Mouse (Mus musculus): ENCODE results near the gene Olfr1396. TPM values are rescaled to one million over a fixed set of nuclear protein-coding genes. Genes with fewer than 3 reads are reported as not detected.

The Olfr1396 gene
- total RNA-seq (2023), result not detected

DNA sequence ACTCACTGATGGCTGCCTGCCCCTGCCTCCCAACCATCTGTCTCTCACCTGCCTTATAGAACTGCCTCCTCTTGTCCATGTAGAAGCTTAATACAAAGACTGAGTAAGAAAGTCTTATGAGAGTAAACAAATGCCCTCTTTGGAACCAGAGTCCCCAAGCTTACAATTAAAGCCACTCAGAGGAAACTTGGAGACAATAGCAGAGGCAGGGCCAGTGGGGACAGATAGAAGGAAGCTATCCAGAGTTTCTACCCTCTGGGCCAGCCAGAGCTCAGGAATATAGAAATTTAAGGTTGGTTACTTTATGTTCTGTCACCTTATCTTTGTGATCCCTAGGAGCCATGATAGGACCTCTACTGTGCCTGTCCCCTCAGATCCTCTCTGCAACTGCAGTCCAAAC lies at the start of gene Olfr1396:
TSS of gene Olfr1396 (minus strand) at position 101 of the 400 bp plus-strand sequence.

DNA sequence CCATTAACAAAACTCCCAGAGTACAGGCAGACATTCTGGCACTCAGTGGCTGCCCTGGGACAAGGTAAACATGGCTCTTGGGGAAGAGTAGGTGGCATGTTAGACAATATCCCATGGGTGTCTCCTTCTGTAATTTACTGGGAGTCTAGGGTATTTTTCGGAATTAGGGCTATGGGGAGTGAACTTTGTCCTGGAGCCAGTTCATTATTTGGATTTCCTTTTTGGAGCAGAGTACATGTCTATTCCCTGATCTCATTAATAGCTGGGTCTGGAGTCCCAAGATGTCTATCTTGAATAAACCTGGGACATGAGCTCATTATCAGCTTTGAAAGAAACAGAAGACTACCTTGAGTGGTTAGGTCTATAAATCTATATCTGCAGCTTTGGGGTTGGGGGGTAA lies 39.4 kb upstream of the Olfr1396 start, which contains the start of gene Olfr1394:
TSS of gene Olfr1394 (plus strand) at position 301 of the 400 bp plus-strand sequence.

DNA sequence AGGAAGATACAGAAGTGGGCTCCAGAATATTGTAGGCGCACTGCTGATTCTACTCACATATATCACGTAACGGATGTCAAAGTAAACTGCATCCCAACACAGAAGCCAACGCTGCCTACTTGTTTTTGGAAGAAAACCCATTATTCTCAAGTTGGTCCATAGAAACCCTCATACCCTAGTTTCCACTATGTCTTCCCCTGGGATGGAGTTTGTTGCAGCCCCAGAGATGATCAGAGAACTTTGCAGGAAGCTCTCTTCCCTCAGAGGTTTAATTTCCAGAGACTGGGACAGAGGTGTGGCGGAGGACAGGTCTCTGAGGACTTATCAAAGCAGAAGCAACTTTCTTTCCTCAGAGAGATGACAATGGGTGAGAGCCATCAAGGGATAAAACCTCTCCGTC lies 27.3 kb upstream of the Olfr1396 start, which contains the start of gene Olfr1395:
TSS of gene Olfr1395 (plus strand) at position 301 of the 400 bp plus-strand sequence.

DNA sequence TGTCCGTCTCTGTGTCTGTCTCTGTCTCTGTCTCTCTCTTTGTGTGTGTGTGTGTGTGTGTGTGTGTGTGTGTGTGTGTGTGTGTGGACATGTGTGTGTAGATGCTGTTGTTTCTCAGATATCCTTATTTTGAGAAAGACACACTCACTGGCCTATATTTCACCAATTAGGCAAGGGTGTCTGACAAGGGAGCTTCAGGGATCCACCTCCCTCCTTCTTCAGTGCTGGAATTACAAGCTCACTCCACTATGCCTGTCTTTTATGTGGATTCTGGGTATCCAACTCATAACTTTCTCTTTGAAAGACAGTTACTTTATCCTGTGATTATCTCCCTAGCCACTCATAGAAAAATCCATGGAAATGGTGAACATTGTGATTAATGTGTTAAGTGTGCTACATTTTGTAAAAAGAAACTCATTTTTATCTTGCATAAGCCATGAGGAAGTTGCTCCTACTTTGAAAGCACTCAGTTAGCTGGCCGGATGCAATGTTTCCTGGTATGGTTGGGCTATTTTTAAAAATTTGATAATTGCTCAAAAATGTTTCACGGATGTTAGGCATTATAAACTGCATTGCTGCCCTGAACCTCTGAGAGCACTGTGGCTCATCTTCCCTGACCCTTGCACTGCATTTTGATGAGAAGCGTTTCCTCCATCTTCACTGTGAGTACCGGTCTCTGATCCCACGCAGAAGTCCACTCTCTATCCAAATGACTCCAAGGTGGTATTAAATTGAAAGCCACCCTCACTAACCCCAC lies 38.5 kb downstream of the Olfr1396 start, which contains the start of gene Ifi47:
TSS of gene Ifi47 (plus strand) at position 587 of the 757 bp plus-strand sequence.

DNA sequence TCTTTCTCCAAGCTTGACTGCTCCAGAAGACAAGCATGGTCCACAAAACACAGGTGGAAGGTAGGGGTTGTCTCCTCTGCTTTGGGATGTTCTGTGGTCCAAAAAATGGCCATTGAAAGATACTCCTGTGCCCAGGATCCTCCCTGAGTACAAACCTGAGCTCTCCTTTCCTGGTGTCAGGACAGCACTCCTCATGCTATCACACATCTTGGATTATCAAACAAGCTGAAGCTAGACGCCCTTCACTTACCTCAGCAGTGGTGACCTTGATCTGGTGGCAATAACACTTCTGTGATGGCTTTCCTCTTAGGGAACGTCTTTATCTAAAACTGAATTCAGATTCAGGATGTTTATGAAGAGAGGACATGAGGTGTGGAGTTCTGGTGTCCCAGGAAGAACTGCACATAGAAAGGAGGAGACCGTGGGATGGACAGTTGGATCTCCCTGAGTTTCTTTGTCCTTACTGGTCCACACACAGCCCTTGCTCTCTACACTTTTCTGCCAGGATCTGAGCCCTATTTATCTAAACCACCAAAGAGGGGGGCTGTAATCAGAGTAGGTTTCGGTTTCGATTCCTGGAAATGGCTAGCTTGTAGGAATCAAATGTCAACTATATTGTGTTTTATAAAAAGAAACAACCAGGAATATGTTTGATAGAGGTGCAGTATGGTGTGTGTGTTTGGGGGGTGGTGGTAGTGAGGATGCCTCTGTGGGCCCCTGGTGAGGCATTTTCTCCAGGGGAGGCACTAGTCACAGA lies 50.8 kb downstream of the Olfr1396 start, which contains the start of gene Tgtp2:
TSS of gene Tgtp2 (minus strand) at position 494 of the 757 bp plus-strand sequence.

Other genes starting within 250 kb of the Olfr1396 start
- gene Irgm1, start 243.2 kb downstream of the Olfr1396 start, total RNA-seq (2023), result 10 to 100 TPM; 53.7 to 58.0 TPM
- gene Gm5431, start 212.7 kb downstream of the Olfr1396 start, total RNA-seq (2023), result 10 to 100 TPM; 23.9 to 28.3 TPM
- 10 to 100 TPM; 30.1 to 40.0 TPM for gene Psme2b, start 168.7 kb downstream of the Olfr1396 start, total RNA-seq (2023)
- gene Olfr56, start 136.0 kb downstream of the Olfr1396 start, total RNA-seq (2023), result under 1 TPM; 0.16 to 0.30 TPM
- gene 9930111J21Rik1, start 135.5 kb downstream of the Olfr1396 start, total RNA-seq (2023), result 10 to 100 TPM; 64.7 to 68.6 TPM
- gene Gm12185, start 122.6 kb downstream of the Olfr1396 start, total RNA-seq (2023), result 10 to 100 TPM; 15.7 to 18.9 TPM
- 1 to 10 TPM in 1 of 2 experiments, not detected in 1; 2.6 TPM for gene Tgtp1, start 120.7 kb downstream of the Olfr1396 start, total RNA-seq (2023)
- 100 to 1,000 TPM in 1 of 2 experiments, 10 to 100 TPM in 1; 77.6 to 104 TPM for gene 9930111J21Rik2, start 63.6 kb downstream of the Olfr1396 start, total RNA-seq (2023)
- 10 to 100 TPM in 1 of 2 experiments, 1 to 10 TPM in 1; 6.6 to 10.3 TPM for gene Tgtp2, start 50.7 kb downstream of the Olfr1396 start, total RNA-seq (2023)
- gene Ifi47, start 38.3 kb downstream of the Olfr1396 start, total RNA-seq (2023), result 10 to 100 TPM; 89.2 to 92.9 TPM
- not detected for gene Olfr1395, start 27.4 kb upstream of the Olfr1396 start, total RNA-seq (2023)
- gene Olfr1394, start 39.5 kb upstream of the Olfr1396 start, total RNA-seq (2023), result not detected
- gene Btnl9, start 72.3 kb upstream of the Olfr1396 start, total RNA-seq (2023), result under 1 TPM in 1 of 2 experiments, not detected in 1; 0.16 TPM
- 10 to 100 TPM; 63.6 to 68.3 TPM for gene Zfp62, start 88.4 kb upstream of the Olfr1396 start, total RNA-seq (2023)
- gene Mgat1, start 129.3 kb upstream of the Olfr1396 start, total RNA-seq (2023), result 100 to 1,000 TPM; 104 to 125 TPM
- under 1 TPM; 0.18 to 0.31 TPM for gene Olfr1393, start 163.4 kb upstream of the Olfr1396 start, total RNA-seq (2023)
- not detected for gene Olfr1392, start 170.4 kb upstream of the Olfr1396 start, total RNA-seq (2023)
- gene Olfr10, start 189.9 kb upstream of the Olfr1396 start, total RNA-seq (2023), result not detected
- gene Olfr1391, start 207.9 kb upstream of the Olfr1396 start, total RNA-seq (2023), result not detected
- gene Olfr1390, start 220.3 kb upstream of the Olfr1396 start, total RNA-seq (2023), result not detected